Mouse (Mus musculus): ENCODE measurements around the gene Slc2a9. TPM values are rescaled to one million over a fixed set of nuclear protein-coding genes. Genes with fewer than 3 reads are reported as not detected.

The Slc2a9 gene
- polyA plus RNA-seq, 1 experiment from 2014 or later, result 1.3 TPM

GRCm38 (mm10) chr5:38364396-38364795 is 138.5 kb downstream of the Slc2a9 start:
- H3K9me3 ChIP-seq (replicated peaks), result no peaks in the 10 kb centered on the region
- H3K36me3 ChIP-seq, result no peaks in the 10 kb centered on the region
- no peaks in the 10 kb centered on the region for H3K27me3 ChIP-seq
- 83% methylated on average over 5 of the region's 5 CpGs for WGBS
- H3K9ac ChIP-seq, result no peak overlapping the region
- no peak for ATAC-seq (ENCODE audit: insufficient number of reproducible peaks, low FRiP score, low TSS enrichment, low read depth)
- H3K4me1 ChIP-seq, result peaks cover 25% of the 10 kb centered on the region
- no peak overlapping the region for H3K27ac ChIP-seq (replicated peaks)
- no peak overlapping the region for H3K4me3 ChIP-seq (replicated peaks)
- H3K4me2 ChIP-seq (replicated peaks), result no peak overlapping the region

GRCm38 (mm10) chr5:38359716-38360115 is 143.2 kb downstream of the Slc2a9 start:
- 82% methylated on average over 2 of the region's 2 CpGs for WGBS

GRCm38 (mm10) chr5:38356927-38357326 is 146.0 kb downstream of the Slc2a9 start:
- Histone ChIP-seq H3K4me1 (no peaks in the 10 kb centered on the region), H3K27ac (replicated peaks) (no peak overlapping the region), H3K9ac (no peak overlapping the region), H3K36me3 (no peaks in the 10 kb centered on the region), H3K9me3 (replicated peaks) (no peaks in the 10 kb centered on the region), H3K4me3 (replicated peaks) (no peak overlapping the region), H3K4me2 (replicated peaks) (no peak overlapping the region), H3K27me3 (no peaks in the 10 kb centered on the region)
- 74% methylated on average over 3 of the region's 3 CpGs for WGBS
- no peak for ATAC-seq (ENCODE audit: insufficient number of reproducible peaks, low FRiP score, low TSS enrichment, low read depth)

More at GRCm38 (mm10) chr5:38359716-38360115, 143.2 kb downstream of the Slc2a9 start:
- Histone ChIP-seq H3K4me2 (replicated peaks) (no peak overlapping the region), H3K27me3 (no peaks in the 10 kb centered on the region), H3K9me3 (replicated peaks) (no peaks in the 10 kb centered on the region), H3K9ac (no peak overlapping the region), H3K4me1 (no peaks in the 10 kb centered on the region), H3K36me3 (no peaks in the 10 kb centered on the region), H3K4me3 (replicated peaks) (no peak overlapping the region), H3K27ac (replicated peaks) (no peak overlapping the region)
- no peak for ATAC-seq (ENCODE audit: insufficient number of reproducible peaks, low FRiP score, low TSS enrichment, low read depth)

- WGBS, result 31% methylated on average over 5 of the region's 5 CpGs
- Histone ChIP-seq H3K36me3 (no peaks in the 10 kb centered on the region), H3K9me3 (replicated peaks) (no peaks in the 10 kb centered on the region), H3K4me1 (no peaks in the 10 kb centered on the region), H3K27ac (replicated peaks) (no peak overlapping the region), H3K27me3 (no peaks in the 10 kb centered on the region), H3K4me3 (replicated peaks) (no peak overlapping the region), H3K9ac (no peak overlapping the region), H3K4me2 (replicated peaks) (no peak overlapping the region)
- ATAC-seq (ENCODE audit: insufficient number of reproducible peaks, low FRiP score, low TSS enrichment, low read depth), result no peak
Observed at GRCm38 (mm10) chr5:38350351-38350929, 152.5 kb downstream of the Slc2a9 start.

GRCm38 (mm10) chr5:38346646-38347432 is 156.1 kb downstream of the Slc2a9 start:
- Histone ChIP-seq H3K36me3 (no peaks in the 10 kb centered on the region), H3K4me1 (no peaks in the 10 kb centered on the region), H3K4me3 (replicated peaks) (no peak overlapping the region), H3K4me2 (replicated peaks) (no peak overlapping the region), H3K9ac (no peak overlapping the region), H3K27ac (replicated peaks) (no peak overlapping the region), H3K9me3 (replicated peaks) (no peaks in the 10 kb centered on the region), H3K27me3 (no peaks in the 10 kb centered on the region)
- no peak for ATAC-seq (ENCODE audit: insufficient number of reproducible peaks, low FRiP score, low TSS enrichment, low read depth)
- 27% methylated on average over 10 of the region's 10 CpGs for WGBS

- no peaks in the 10 kb centered on the region for H3K4me1 ChIP-seq
Observed at GRCm38 (mm10) chr5:38343101-38343500, 159.8 kb downstream of the Slc2a9 start.

GRCm38 (mm10) chr5:38334582-38334981 is 168.4 kb downstream of the Slc2a9 start:
- Histone ChIP-seq H3K4me1 (no peaks in the 10 kb centered on the region), H3K9me3 (replicated peaks) (no peaks in the 10 kb centered on the region), H3K9ac (no peak overlapping the region), H3K36me3 (no peaks in the 10 kb centered on the region), H3K27me3 (no peaks in the 10 kb centered on the region), H3K27ac (replicated peaks) (no peak overlapping the region), H3K4me2 (replicated peaks) (no peak overlapping the region), H3K4me3 (replicated peaks) (no peak overlapping the region)
- WGBS, result 45% methylated on average over 1 of the region's 1 CpGs
- no peak for ATAC-seq (ENCODE audit: insufficient number of reproducible peaks, low FRiP score, low TSS enrichment, low read depth)

More at GRCm38 (mm10) chr5:38343101-38343500, 159.8 kb downstream of the Slc2a9 start:
- WGBS, result 44% methylated on average over 3 of the region's 3 CpGs
- Histone ChIP-seq H3K27ac (replicated peaks) (no peak overlapping the region), H3K4me2 (replicated peaks) (no peak overlapping the region), H3K27me3 (no peaks in the 10 kb centered on the region), H3K9me3 (replicated peaks) (no peaks in the 10 kb centered on the region), H3K4me3 (replicated peaks) (no peak overlapping the region), H3K36me3 (no peaks in the 10 kb centered on the region), H3K9ac (no peak overlapping the region)
- no peak for ATAC-seq (ENCODE audit: insufficient number of reproducible peaks, low FRiP score, low TSS enrichment, low read depth)

- H3K27me3 ChIP-seq, result no peaks in the 10 kb centered on the region
- H3K4me2 ChIP-seq (replicated peaks), result no peak overlapping the region
- no peak for ATAC-seq (ENCODE audit: insufficient number of reproducible peaks, low FRiP score, low TSS enrichment, low read depth)
- no peaks in the 10 kb centered on the region for H3K36me3 ChIP-seq
- WGBS, result 53% methylated on average over 4 of the region's 4 CpGs
- no peak overlapping the region for H3K27ac ChIP-seq (replicated peaks)
- no peaks in the 10 kb centered on the region for H3K9me3 ChIP-seq (replicated peaks)
- H3K4me3 ChIP-seq (replicated peaks), result no peak overlapping the region
- no peak overlapping the region for H3K9ac ChIP-seq
- no peaks in the 10 kb centered on the region for H3K4me1 ChIP-seq
Observed at GRCm38 (mm10) chr5:38333381-38333780, 169.6 kb downstream of the Slc2a9 start.

- ATAC-seq (ENCODE audit: insufficient number of reproducible peaks, low FRiP score, low TSS enrichment, low read depth), result 0 out of 2 replicates have a peak, but pooled peaks have one; percentile 29
- 2% methylated on average over 61 of the region's 67 CpGs for WGBS
- H3K36me3 ChIP-seq, result no peaks in the 10 kb centered on the region
- H3K27me3 ChIP-seq, result peaks cover 47% of the 10 kb centered on the region
- peak within 1 kb of the TSS; percentile 83 for H3K4me2 ChIP-seq (replicated peaks)
- H3K9ac ChIP-seq, result peak within 1 kb of the TSS; percentile 21; the same call in 1 of the 2 replicates
- H3K4me3 ChIP-seq (replicated peaks), result peak within 1 kb of the TSS; percentile 41
- no peaks in the 10 kb centered on the region for H3K9me3 ChIP-seq (replicated peaks)
- H3K4me1 ChIP-seq, result peaks cover 9% of the 10 kb centered on the region
- no peak within 1 kb of the TSS for H3K27ac ChIP-seq (replicated peaks)
Observed at GRCm38 (mm10) chr5:38318966-38319786, 183.8 kb downstream of the Slc2a9 start, which contains the start of gene Drd5. TSS of gene Drd5 (plus strand) at chr5:38319367.

- Histone ChIP-seq H3K9ac (no peak overlapping the region), H3K27ac (replicated peaks) (no peak overlapping the region), H3K9me3 (replicated peaks) (no peaks in the 10 kb centered on the region), H3K4me1 (no peaks in the 10 kb centered on the region), H3K36me3 (no peaks in the 10 kb centered on the region), H3K4me3 (replicated peaks) (no peak overlapping the region), H3K27me3 (no peaks in the 10 kb centered on the region), H3K4me2 (replicated peaks) (no peak overlapping the region)
- no peak for ATAC-seq (ENCODE audit: insufficient number of reproducible peaks, low FRiP score, low TSS enrichment, low read depth)
- WGBS, result 66% methylated on average over 3 of the region's 3 CpGs
Observed at GRCm38 (mm10) chr5:38309795-38310194, 193.1 kb downstream of the Slc2a9 start.

GRCm38 (mm10) chr5:38308873-38309272 is 194.1 kb downstream of the Slc2a9 start:
- H3K4me1 ChIP-seq, result no peaks in the 10 kb centered on the region
- H3K9me3 ChIP-seq (replicated peaks), result no peaks in the 10 kb centered on the region
- H3K36me3 ChIP-seq, result no peaks in the 10 kb centered on the region
- H3K4me2 ChIP-seq (replicated peaks), result no peak overlapping the region
- ATAC-seq (ENCODE audit: insufficient number of reproducible peaks, low FRiP score, low TSS enrichment, low read depth), result no peak
- H3K27me3 ChIP-seq, result no peaks in the 10 kb centered on the region
- H3K27ac ChIP-seq (replicated peaks), result no peak overlapping the region
- H3K4me3 ChIP-seq (replicated peaks), result no peak overlapping the region
- 47% methylated on average over 5 of the region's 5 CpGs for WGBS
- H3K9ac ChIP-seq, result no peak overlapping the region
